Mouse (Mus musculus) layer of hippocampus, adult 2 months (tissue): ENCODE data around the gene Fbxo42. TPM values are rescaled to one million over a fixed set of nuclear protein-coding genes. Genes with fewer than 3 reads are reported as not detected.

Experiments
- DNase-seq, 2 experiments: peaks; one replicate each; pipeline ENCODE4 v3.0.0; 2022; ENCODE audit warnings: low spot score in 2 of 2
- H3K27ac ChIP-seq: fragments of 200-600 bp; 2 replicates; pipeline ENCODE4 v1.8.1; 2022
- H3K4me3 ChIP-seq: fragments of 200-600 bp; 2 replicates; pipeline ENCODE4 v1.8.1; 2022; ENCODE audit warnings: mild to moderate bottlenecking
- CTCF ChIP-seq: fragments of 200-600 bp; conservative IDR thresholded peaks from 2 replicates; pipeline ENCODE4 v1.8.1; 2022; ENCODE audit warnings: antibody characterized with exemption, mild to moderate bottlenecking, moderate library complexity
- total RNA-seq, 2 experiments: library from RNA; stranded (reverse); gene quantifications; 2 replicates each; pipeline ENCODE4 v1.2.3; 2021

Fbxo42 gene
- total RNA-seq, 2 experiments from 2014 or later = 21.2 to 22.8 TPM

DNA sequence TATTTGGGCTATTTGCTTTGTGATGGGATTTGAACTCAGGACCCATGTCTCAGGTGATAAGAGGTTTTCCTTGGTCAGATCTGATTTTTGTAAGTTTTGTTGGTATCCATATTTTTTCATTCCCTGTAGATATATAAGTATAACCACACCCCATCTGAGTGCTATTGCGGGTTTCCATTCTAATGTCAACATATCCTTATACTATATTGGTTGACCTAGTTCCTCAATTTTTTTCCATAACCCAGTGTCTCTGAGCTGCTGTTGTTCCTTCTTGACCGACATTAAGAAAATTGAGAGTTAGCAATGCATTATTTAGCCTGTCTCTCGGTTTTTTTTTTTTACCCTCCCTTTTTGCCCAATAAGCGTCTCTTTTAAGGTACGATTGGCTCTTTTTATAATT, 75.0 kb downstream of the Fbxo42 start:
- H3K27ac ChIP-seq = no peak overlapping the region
- DNase-seq = no peak
- H3K4me3 ChIP-seq = no peak overlapping the region
- TF ChIP-seq CTCF = no peak

DNA sequence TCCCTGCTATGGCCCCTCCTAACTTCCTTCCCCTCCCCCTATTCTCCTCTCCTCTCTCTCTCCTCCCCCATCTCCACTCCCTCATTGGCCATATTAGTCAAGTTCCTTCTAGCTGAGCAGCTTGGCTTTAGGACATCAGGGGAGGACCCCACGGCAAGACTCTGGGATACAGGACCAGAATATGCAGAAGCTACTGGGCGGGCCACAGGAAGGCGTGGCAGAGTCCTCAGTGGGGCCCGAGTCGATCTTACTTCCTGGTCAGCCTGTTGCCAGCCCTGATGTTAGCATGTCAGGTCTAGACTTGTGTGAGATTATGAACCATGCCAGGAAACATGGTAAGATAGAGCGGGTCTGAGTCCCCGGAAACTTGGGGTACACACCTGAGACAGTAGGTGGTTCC, 81.0 kb downstream of the Fbxo42 start:
- DNase-seq = no peak
- Histone ChIP-seq H3K27ac (no peak overlapping the region), H3K4me3 (no peak overlapping the region)
- no peak for TF ChIP-seq CTCF

DNA sequence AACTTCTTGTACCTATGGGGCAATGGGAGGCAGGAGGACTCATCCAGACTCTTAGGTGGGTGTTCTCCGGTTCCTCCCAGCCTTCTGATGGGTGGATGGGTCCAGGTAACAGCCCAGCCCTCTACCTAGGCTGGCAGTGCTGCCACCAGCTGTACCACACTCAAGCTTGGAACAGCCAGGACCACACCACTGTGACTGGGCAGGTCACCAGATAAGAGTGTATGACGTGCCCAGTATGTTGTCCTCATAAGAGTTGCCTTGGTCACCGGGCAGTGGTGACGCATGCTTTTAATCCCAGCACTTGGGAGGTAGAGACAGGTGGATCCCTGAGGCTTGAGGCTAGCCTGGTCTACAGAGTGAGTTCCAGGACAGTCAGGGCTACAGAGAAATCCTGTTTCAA, 85.5 kb downstream of the Fbxo42 start:
- H3K4me3 ChIP-seq = no peak overlapping the region
- no peak overlapping the region for H3K27ac ChIP-seq
- no peak for DNase-seq
- no peak for TF ChIP-seq CTCF

DNA sequence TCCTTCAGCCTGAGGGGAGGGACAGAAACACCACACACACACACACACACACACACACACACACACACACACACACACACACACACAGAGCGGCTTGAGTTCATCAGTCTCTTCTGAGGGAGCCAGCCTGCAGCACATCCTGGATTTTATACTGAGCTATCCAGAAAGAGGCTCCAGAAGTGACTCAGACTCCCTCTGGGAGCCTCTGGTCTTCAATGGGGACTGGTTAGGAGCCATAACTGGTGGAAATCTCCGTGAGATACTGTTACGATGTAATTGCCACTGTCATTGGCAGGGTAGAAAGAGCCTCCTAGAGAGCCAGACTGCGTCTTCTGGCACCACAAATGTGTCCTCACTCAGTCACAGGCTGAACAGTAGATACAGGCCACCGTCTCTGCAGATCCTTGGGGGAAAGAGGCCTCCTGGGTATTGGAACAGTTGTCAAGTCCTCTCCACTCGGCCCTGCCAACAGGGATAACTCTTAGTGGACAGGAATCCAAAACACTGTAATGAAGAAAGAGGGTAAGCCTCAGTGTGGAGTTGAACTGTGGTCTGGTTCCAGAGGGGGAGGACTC, 87.9 kb downstream of the Fbxo42 start:
- Histone ChIP-seq H3K4me3 (no peak overlapping the region), H3K27ac (no peak overlapping the region)
- DNase-seq = no peak
- no peak for TF ChIP-seq CTCF

DNA sequence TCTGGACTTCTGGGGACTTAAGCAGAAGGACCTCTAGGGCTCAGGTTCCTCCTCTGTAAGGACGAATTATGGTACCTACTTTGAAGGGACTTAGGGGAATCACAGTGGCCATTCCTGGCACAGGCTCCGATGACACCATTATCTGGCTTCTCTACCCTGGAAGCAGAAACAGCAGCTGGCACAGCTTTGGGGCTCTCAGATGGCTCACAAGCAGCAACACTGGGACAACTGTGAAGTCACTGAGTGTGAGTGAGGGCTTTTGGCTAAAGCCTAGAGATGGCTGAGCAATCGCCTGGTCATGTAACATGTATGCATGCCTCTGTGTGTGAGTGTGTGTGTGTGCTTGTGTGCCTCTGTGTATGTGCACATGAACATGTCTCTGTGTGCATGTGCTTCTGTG, 89.1 kb downstream of the Fbxo42 start:
- Histone ChIP-seq H3K4me3 (no peak overlapping the region), H3K27ac (no peak overlapping the region)
- DNase-seq = no peak
- no peak for TF ChIP-seq CTCF

DNA sequence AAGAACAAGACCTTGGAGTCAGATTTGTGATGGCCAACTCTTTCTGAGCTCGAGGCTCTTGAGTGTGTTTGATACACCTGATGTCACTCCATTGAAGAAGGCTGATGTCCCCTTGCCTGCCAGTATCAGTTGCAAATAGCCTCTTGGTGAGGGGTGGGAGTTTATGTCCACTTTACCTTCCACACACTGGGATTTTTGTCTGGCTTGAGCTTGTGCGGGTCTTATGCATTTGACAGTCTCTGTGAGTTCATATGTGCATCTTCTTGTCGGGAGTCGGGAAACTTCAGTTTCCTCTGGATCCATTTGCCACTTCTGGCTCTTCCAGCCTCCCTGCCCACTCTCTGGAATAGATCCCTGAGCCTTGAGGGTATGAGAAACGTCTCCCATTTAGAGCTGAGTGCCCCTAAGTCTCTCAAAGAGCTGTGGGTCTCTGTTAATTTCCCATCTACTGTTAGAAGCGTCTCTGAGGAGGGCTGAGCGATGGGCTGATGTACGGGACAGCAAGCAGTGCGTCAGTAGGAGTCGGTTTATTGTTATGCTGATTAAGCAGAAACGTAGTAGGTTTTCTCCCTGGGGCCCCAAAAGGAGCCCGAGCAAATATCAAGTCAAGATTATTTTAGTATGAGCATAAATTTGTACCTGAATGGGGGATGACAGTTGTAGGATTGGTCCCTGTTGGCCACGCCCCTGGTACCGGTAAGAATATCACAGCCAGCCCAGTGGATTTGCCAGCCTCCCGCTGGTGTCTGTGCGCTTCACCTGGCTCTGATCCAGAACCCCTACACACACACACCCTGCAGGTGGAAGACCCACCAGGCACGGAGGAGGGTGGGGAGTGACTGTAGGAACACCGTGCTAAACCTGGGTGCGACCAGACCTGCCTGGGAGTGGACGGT, 91.0 kb downstream of the Fbxo42 start:
- no peak for TF ChIP-seq CTCF
- Histone ChIP-seq H3K27ac (peak overlapping the region; percentile 43; the same call in 1 of the 2 replicates), H3K4me3 (peak overlapping the region; percentile 50)
- no peak for DNase-seq

DNA sequence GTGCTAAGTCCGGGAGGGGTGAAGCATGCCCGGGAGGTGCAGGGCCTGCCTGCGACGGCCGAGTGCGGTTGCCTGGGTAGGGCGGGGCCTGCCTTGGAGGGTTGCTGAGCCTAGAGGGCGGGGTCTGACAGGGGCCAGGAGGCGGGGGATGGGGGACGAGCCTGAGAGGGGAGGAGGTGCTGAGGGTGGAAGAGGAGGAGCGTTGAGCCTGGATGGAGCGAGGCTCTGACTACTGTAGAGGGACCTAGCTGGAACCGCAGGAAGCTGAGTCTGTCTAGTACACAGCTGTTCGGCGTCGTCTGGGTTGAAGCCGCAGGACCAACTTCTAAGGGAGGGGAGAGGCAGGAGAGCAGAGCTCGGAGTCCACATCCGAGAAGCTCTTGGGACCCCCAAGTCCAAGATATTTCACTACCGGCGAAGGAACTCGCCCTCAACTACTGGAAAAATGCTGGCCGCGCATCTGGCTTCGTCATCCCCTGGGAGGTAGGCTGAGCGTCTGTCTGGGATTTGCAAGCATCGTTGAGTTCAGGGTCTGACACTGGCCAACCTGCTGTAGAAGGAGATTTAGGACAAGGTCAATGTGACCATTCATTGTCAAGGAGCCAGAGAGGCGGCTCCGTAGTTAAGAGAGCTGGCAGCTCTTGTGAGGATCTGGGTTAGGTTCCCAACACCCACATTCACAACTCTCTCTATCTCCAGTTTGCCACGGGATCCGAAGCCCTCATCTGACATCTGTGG, 91.8 kb downstream of the Fbxo42 start, which contains the start of gene Arhgef19:
Arhgef19 (plus strand) TSS at position 112 of the 738 bp plus-strand sequence.
- no peak for TF ChIP-seq CTCF
- peak within 1 kb of the TSS; percentile 50 for H3K4me3 ChIP-seq
- peak within 1 kb of the TSS; percentile 73; the same call in 1 of the 2 replicates for H3K27ac ChIP-seq
- DNase-seq = peak; percentile 53 to 66

DNA sequence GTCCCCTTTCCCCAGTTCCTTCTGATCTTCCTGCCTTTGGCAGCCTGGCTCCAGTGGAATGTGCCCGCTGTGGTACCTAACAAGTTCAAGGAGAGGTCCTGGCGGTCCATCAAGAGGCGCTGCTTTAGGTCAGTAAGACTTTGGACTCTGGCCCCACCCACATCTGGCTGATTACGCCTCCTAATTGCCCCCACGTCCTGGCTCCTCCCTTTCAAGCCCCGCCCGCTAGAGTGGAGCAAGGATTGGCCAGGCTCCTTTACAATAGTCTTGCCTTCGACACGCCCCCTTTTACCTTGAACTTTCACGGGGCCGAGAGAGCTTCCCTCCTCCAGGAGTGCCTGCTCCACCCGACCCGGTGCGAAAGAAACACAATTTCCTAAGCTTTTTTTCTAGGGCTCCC, 92.9 kb downstream of the Fbxo42 start:
- peak overlapping the region; percentile 73; the same call in 1 of the 2 replicates for H3K27ac ChIP-seq
- no peak for DNase-seq
- no peak for TF ChIP-seq CTCF
- H3K4me3 ChIP-seq = peak overlapping the region; percentile 50; the same call in 1 of the 2 replicates

DNA sequence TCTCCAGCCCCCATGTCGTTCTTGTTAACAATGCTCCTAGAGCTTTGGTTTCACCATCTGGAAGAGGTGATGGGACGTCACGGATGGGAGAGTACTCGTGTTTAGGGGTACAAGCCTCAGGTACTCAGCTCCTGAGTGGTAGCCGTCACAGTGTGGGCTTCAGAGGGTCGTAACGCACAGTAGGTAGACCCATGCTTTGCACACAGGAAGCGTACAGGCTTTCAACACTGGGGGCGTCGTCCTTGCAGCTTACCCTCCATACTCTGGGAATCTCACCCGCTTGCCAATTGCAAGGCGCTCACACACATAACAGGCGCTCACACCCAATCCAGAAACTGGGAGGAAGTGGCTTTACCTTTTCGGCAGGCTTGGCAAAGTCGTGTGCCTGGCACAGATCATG, 94.1 kb downstream of the Fbxo42 start:
- H3K4me3 ChIP-seq = no peak overlapping the region
- H3K27ac ChIP-seq = no peak overlapping the region
- no peak for TF ChIP-seq CTCF
- DNase-seq = no peak

DNA sequence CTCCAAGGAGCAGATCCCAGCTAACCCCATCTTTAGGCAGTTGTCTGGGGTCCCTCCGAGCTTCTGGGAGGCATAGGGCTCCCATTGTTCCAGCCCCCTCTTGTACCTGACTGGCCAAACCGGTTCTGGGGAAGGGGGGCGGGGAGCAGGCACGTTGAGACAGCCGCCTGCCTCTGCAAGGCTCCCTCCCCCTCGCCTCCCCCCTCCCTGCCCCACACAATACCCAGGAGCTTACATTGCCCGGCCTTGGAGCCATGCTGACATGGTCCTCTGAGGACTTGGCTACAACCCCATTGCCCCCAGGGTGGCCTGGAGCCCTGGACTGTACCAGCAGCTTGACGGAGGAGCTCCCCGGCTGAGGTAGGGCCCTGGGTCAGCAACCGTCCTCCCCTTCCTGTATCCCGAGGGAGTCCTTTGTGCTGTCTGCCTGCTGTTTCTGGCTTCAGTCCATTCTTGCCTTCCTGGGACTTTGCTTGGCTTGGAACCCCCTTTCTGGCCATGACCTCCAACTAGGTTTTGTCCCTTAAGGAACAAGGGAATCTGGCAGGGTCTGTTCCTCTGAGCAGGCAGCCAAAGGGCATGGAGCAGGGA, 95.0 kb downstream of the Fbxo42 start:
- H3K27ac ChIP-seq = peak overlapping the region; percentile 64
- no peak overlapping the region for H3K4me3 ChIP-seq
- TF ChIP-seq CTCF = no peak
- peak in 1 of 2 experiments; percentile 74 for DNase-seq

DNA sequence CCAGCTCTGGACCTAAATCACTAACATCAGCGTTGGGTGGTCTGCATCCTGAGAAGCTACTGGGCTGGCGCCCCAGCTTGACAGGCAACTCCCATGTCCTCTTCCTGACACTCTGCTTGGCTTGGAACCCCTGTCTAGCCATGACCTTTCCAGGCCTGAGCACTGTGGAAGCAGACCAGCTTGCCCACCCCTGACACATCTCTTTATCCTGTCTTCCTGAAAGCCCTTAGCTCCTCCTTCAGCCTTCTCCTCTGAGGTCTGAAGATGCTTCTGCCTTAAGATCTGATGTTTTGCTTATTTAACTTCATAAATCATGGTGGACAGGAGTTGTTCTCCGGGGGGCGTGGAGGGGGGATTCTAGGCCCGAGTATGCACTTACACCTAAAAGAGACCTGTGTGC, 95.9 kb downstream of the Fbxo42 start:
- Histone ChIP-seq H3K4me3 (no peak overlapping the region), H3K27ac (peak overlapping the region; percentile 85; the same call in 1 of the 2 replicates)
- DNase-seq = no peak
- no peak for TF ChIP-seq CTCF

DNA sequence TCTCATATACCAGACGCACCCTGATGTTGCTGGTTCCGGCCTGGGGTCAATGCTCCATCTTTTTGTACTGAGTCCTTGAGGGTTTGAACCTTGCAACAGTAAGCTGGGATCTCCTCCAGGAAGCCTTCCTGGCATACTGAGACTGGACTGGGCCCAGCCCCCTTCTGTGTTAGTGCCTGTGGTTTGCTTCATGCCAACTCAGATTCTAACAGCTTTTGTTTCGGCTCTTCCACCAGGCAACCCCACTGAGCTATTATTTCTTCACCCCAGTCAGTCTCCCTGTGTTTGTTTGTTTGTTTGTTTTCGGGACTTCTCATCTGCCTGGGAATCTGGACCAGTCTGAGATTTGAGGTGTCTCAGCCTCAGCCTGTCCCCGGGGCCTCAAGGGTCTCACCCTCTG, 96.7 kb downstream of the Fbxo42 start:
- no peak for TF ChIP-seq CTCF
- no peak for DNase-seq
- H3K27ac ChIP-seq = peak overlapping the region; percentile 85
- H3K4me3 ChIP-seq = no peak overlapping the region; the same call in 1 of the 2 replicates
